Mouse (Mus musculus): ENCODE data around the gene Doc2b. TPM values are rescaled to one million over a fixed set of nuclear protein-coding genes. Genes with fewer than 3 reads are reported as not detected.

Gene Doc2b
- 1.1 and 1.4 TPM in 2 replicates for polyA plus RNA-seq (2015; fragmentation: Nextera tagmentation; extraction: Ambion mirVana)

DNA sequence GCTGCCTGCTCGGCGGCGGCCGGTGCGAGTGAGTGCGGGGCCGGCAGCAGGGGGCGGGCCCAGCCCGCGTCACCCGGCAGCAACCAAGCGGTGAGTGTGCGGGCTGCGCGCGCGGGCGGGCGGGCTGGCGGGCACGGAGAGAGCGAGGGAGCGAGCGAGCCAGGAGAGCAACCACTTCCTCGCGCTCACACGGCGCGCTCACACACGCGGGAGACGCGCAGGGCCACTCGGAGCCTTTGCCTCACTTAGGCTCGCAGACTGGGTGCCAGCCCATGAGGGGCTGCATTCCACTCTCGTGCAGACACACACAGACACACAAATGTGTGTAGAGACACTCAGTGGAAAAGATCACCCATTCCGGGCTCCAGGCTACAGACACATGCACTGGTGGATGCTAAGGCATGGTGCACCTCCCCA lies at the start of gene Doc2b:
Gene Doc2b, minus strand, starts transcription at position 21 of the 417 bp plus-strand sequence.
- WGBS, result 5% methylated on average over 37 of the region's 37 CpGs
- Histone ChIP-seq H3K9ac (peak within 1 kb of the TSS; percentile 60), H3K27me3 (replicated peaks) (peaks cover 28% of the 10 kb centered on the region), H3K9me3 (no peaks in the 10 kb centered on the region), H3K27ac (0 out of 2 replicates have a peak within 1 kb of the TSS, but pooled peaks have one; percentile 22), H3K4me2 (replicated peaks) (peak within 1 kb of the TSS; percentile 84), H3K4me1 (replicated peaks) (peaks cover 20% of the 10 kb centered on the region), H3K4me3 (replicated peaks) (peak within 1 kb of the TSS; percentile 52), H3K36me3 (no peaks in the 10 kb centered on the region)
- ATAC-seq, result peak; percentile 55

DNA sequence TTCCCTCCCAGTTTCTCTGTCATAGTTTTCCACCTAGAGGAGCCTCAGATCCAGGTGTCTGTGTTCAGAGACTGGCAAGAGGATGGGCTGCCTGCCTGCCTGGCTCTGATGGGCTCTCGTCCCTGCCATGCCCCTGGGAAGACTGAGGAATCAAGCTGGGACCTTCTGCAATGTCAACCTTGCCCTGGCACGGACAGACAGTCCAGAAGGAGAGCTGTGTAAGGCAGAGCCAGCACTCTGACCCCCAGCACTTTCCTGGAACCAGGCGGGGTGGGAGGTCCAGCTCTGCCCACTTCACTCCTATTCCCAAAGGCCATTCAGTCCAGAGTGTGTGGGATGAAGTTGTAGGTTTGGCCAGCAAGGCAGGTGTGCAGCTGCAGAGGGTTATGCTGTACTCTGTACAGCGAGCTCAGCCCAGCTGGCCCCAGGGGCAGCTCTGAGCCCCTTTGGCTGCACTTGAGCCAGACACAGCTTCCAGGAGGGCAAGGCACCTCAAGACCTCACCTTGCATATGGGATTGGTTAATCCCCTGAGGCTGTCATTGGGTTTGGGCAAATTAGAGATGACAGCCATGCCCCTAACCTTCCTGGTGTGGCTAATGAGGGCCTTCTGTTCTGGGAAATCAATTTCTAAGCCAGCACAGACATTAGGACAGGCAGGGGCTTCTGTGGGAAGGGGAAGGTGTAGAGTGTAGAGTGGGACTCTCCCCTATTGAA lies 47.2 kb upstream of the Doc2b start:
- no peak overlapping the region for H3K4me3 ChIP-seq (replicated peaks)
- no peak for ATAC-seq
- no peaks in the 10 kb centered on the region; the same call in 1 of the 2 replicates for H3K36me3 ChIP-seq
- 73% methylated on average over 4 of the region's 4 CpGs for WGBS
- no peaks in the 10 kb centered on the region for H3K27me3 ChIP-seq (replicated peaks)
- 0 out of 2 replicates have a peak, but pooled peaks cover 5% of the 10 kb centered on the region for H3K4me1 ChIP-seq (replicated peaks)
- no peak overlapping the region for H3K9ac ChIP-seq
- no peak overlapping the region for H3K27ac ChIP-seq
- no peak overlapping the region for H3K4me2 ChIP-seq (replicated peaks)
- no peaks in the 10 kb centered on the region for H3K9me3 ChIP-seq

- ATAC-seq, result no peak
- WGBS, result 63% methylated on average over 3 of the region's 3 CpGs
- no peaks in the 10 kb centered on the region for H3K9me3 ChIP-seq
- no peak overlapping the region for H3K4me2 ChIP-seq (replicated peaks)
- 0 out of 2 replicates have a peak, but pooled peaks cover 5% of the 10 kb centered on the region for H3K4me1 ChIP-seq (replicated peaks)
- no peak overlapping the region for H3K27ac ChIP-seq
- no peaks in the 10 kb centered on the region; the same call in 1 of the 2 replicates for H3K36me3 ChIP-seq
- no peak overlapping the region for H3K4me3 ChIP-seq (replicated peaks)
- no peaks in the 10 kb centered on the region for H3K27me3 ChIP-seq (replicated peaks)
- H3K9ac ChIP-seq, result no peak overlapping the region
Observed at GRCm38 (mm10) chr11:75841503-75841902, 45.7 kb upstream of the Doc2b start.

DNA sequence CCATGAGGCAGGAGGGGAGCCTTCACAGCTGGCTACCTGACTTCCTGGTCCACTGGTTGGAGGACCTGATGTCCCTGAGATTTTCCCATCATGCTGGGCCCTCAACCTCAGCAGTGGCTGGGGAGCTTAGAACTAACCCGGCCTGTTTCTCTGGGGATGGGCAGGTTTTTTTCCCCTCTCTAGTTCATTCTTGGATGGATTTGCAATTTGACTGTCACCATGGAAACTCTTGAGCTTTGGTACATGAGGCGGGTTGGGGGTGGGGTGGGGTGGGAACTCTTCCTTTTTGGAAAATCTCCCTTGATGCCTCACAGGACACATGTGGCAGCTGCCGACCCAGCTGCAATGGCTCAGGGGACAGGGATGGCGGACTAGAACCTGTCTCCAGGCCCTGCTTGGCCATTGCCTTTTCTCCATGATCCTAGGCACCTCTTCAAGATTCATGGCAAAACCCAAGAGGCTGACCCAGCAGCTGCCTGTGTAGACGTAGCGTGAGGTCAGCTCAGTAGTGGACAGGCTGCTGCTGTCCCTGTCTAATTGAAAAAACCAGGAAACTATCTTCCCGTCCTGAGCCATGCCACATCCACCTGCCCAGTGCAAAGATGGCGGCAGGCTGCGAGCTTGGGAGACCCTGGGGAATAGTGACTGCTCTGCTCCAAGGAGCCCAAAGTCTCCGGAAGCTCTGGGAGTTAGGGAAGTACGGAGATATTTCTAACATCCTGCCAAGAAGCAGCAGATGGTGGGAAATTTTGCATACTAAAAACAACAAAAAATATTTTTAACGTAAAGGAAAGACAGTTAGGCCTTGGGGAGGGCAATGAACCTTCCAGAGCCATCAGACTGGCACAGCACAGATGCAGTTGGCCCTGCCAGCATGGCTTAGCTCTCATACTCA lies 43.9 kb upstream of the Doc2b start:
- Histone ChIP-seq H3K4me2 (replicated peaks) (no peak overlapping the region), H3K27me3 (replicated peaks) (no peaks in the 10 kb centered on the region), H3K4me1 (replicated peaks) (0 out of 2 replicates have a peak, but pooled peaks cover 2% of the 10 kb centered on the region), H3K9ac (no peak overlapping the region), H3K4me3 (replicated peaks) (no peak overlapping the region), H3K27ac (no peak overlapping the region), H3K9me3 (no peaks in the 10 kb centered on the region), H3K36me3 (no peaks in the 10 kb centered on the region)
- no peak for ATAC-seq
- WGBS, result 77% methylated on average over 12 of the region's 12 CpGs

- ATAC-seq, result no peak
- Histone ChIP-seq H3K27me3 (replicated peaks) (no peaks in the 10 kb centered on the region), H3K9me3 (no peaks in the 10 kb centered on the region), H3K4me2 (replicated peaks) (no peak overlapping the region), H3K27ac (no peak overlapping the region), H3K4me3 (replicated peaks) (no peak overlapping the region), H3K9ac (no peak overlapping the region), H3K36me3 (no peaks in the 10 kb centered on the region), H3K4me1 (replicated peaks) (0 out of 2 replicates have a peak, but pooled peaks cover 2% of the 10 kb centered on the region)
- WGBS, result 71% methylated on average over 10 of the region's 10 CpGs
Observed at GRCm38 (mm10) chr11:75838861-75839426, 43.1 kb upstream of the Doc2b start.

DNA sequence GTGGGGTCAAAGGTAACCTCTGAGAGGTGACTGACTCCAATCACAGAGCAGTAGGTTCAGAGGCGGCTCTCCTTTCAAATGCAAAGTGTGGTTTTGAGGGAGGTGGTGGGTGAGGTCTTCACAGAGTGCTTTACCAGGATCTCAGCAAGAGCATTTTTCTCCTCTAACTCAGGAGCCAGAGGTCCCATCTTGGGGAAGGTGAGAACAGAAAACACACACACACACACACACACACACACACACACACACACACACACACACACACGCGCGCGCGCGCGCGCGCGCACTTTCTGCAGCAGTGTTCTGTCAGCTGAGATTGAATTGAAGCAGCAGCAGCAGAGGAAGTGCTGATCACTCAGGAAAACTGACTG lies 40.4 kb upstream of the Doc2b start:
- Histone ChIP-seq H3K27ac (no peak overlapping the region), H3K36me3 (no peaks in the 10 kb centered on the region), H3K9me3 (no peaks in the 10 kb centered on the region), H3K9ac (no peak overlapping the region), H3K27me3 (replicated peaks) (no peaks in the 10 kb centered on the region), H3K4me1 (replicated peaks) (0 out of 2 replicates have a peak, but pooled peaks cover 5% of the 10 kb centered on the region), H3K4me2 (replicated peaks) (no peak overlapping the region), H3K4me3 (replicated peaks) (no peak overlapping the region)
- WGBS, result 65% methylated on average over 11 of the region's 11 CpGs
- no peak; the same call in 1 of the 2 replicates for ATAC-seq

DNA sequence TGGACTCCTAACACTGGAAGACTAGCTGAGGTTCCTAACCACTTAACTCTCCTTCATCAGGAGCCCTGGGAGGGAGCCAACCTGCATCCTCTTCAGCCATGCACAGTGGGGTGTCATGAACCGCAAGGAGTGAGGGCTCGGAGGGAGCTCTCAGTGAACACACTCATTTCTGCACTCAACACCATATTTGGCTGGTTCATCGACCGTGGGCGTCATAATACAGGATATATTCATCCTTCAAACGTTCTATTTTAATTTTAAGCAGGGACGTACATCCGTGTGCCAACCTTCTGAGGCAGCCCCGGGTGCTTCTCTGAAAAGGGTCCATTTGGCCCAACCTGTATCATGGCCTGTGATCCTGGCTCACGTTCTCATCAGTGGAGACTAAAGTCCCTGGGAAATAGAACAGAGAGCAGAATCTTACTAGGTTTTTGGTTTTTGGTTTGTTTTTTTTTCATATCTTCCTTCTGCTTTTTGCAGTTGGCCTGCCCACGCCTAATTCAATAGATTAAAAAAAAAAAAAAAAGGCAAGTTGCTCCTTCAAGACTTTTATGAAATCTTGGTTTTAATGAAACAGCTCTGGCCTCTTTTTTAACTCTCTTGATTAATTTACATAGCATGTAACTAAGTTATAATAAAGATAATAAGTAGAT lies 39.9 kb upstream of the Doc2b start:
- Histone ChIP-seq H3K27me3 (replicated peaks) (no peaks in the 10 kb centered on the region), H3K9me3 (no peaks in the 10 kb centered on the region), H3K4me1 (replicated peaks) (0 out of 2 replicates have a peak, but pooled peaks cover 5% of the 10 kb centered on the region), H3K4me2 (replicated peaks) (no peak overlapping the region), H3K9ac (no peak overlapping the region), H3K4me3 (replicated peaks) (no peak overlapping the region), H3K27ac (no peak overlapping the region), H3K36me3 (no peaks in the 10 kb centered on the region)
- ATAC-seq, result no peak
- 70% methylated on average over 11 of the region's 11 CpGs for WGBS

- H3K36me3 ChIP-seq, result no peaks in the 10 kb centered on the region
- 72% methylated on average over 6 of the region's 6 CpGs for WGBS
- no peaks in the 10 kb centered on the region for H3K27me3 ChIP-seq (replicated peaks)
- no peak overlapping the region for H3K27ac ChIP-seq
- no peak overlapping the region for H3K9ac ChIP-seq
- no peak overlapping the region for H3K4me3 ChIP-seq (replicated peaks)
- H3K4me1 ChIP-seq (replicated peaks), result 0 out of 2 replicates have a peak, but pooled peaks cover 3% of the 10 kb centered on the region
- ATAC-seq, result no peak
- no peaks in the 10 kb centered on the region for H3K9me3 ChIP-seq
- no peak overlapping the region for H3K4me2 ChIP-seq (replicated peaks)
Observed at GRCm38 (mm10) chr11:75833081-75833480, 37.2 kb upstream of the Doc2b start.

DNA sequence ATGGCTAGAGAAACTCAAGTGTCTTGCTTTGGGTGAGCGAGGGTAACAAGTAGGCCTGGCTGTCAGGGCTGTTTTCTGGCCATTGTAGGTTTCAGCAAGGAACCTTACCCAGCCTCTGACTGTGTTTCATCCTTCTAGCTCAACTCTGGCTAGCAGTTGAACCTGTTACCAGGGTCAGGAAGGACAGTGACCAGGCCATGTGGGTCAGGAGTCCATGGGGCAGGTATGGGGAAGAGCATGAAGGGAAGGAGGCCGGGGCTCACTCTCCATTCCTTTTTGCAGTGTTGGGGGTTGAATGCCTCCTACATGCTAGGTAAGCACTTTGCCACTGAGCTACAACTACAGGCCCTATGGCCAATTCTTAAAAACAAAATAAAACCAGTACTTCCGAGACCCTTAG lies 34.5 kb upstream of the Doc2b start:
- 0 out of 2 replicates have a peak, but pooled peaks cover 3% of the 10 kb centered on the region for H3K4me1 ChIP-seq (replicated peaks)
- no peak overlapping the region for H3K27ac ChIP-seq
- no peaks in the 10 kb centered on the region for H3K36me3 ChIP-seq
- H3K4me3 ChIP-seq (replicated peaks), result no peak overlapping the region
- 92% methylated on average over 3 of the region's 3 CpGs for WGBS
- no peak overlapping the region for H3K4me2 ChIP-seq (replicated peaks)
- ATAC-seq, result no peak
- no peak overlapping the region for H3K9ac ChIP-seq
- no peaks in the 10 kb centered on the region for H3K27me3 ChIP-seq (replicated peaks)
- no peaks in the 10 kb centered on the region for H3K9me3 ChIP-seq

GRCm38 (mm10) chr11:75827414-75827813 lies 31.6 kb upstream of the Doc2b start:
- Histone ChIP-seq H3K4me2 (replicated peaks) (no peak overlapping the region), H3K27ac (no peak overlapping the region), H3K9ac (no peak overlapping the region), H3K9me3 (no peaks in the 10 kb centered on the region), H3K4me3 (replicated peaks) (no peak overlapping the region), H3K4me1 (replicated peaks) (0 out of 2 replicates have a peak, but pooled peaks cover 3% of the 10 kb centered on the region), H3K36me3 (no peaks in the 10 kb centered on the region), H3K27me3 (replicated peaks) (0 out of 2 replicates have a peak, but pooled peaks cover 5% of the 10 kb centered on the region)
- 86% methylated on average over 8 of the region's 8 CpGs for WGBS
- ATAC-seq, result no peak

DNA sequence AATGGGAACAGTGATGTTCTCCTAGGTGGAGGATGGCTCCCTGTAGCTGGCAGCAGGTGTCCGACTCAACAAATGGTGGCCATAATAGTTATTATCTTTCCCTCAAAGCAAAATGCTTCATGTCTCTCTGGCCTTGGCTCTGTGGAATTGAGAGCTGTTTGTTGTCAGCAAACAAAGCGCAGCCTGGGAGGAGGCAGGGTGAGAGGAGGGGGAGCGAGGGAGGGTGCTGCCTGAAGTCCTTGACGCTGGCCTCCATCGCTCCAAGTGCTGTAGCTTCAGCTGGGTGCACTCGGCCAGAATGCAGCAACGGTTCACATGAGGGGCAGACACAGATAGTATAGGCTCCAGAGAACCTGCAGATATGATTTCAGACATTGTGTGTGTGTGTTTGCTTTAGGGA lies 27.7 kb upstream of the Doc2b start:
- Histone ChIP-seq H3K4me2 (replicated peaks) (no peak overlapping the region), H3K4me1 (replicated peaks) (no peaks in the 10 kb centered on the region), H3K9ac (no peak overlapping the region), H3K36me3 (no peaks in the 10 kb centered on the region), H3K4me3 (replicated peaks) (no peak overlapping the region), H3K9me3 (no peaks in the 10 kb centered on the region), H3K27ac (no peak overlapping the region), H3K27me3 (replicated peaks) (0 out of 2 replicates have a peak, but pooled peaks cover 5% of the 10 kb centered on the region)
- WGBS, result 58% methylated on average over 7 of the region's 7 CpGs
- ATAC-seq, result no peak
